8 mouse cellular contexts compared by ENCODE assay signal in genomic region chr10:60105391-60106145, GRCm38 (mm10). TPM values are rescaled to one million over a fixed set of nuclear protein-coding genes. Genes with fewer than 3 reads are reported as not detected.
A peak's percentile ranks its signal among the peaks of the same experiment; 100 is the strongest.
DNase-seq lines count a peak whose midpoint lies in the region; ATAC-seq lines count a peak whose summit lies in the region.

No protein-coding gene starts in this region.

- WGBS in limb, embryonic 15.5 days: 22% methylated on average over 20 of the region's 20 CpGs

- peak overlapping the region; percentile 99 for H3K4me2 ChIP-seq in limb, embryonic 15.5 days

- no peaks in the 10 kb centered on the region for H3K9me3 ChIP-seq in limb, embryonic 15.5 days

- peak; percentile 35; the same call in 1 of the 2 replicates for ATAC-seq in limb, embryonic 15.5 days (ENCODE audit: insufficient number of reproducible peaks, low FRiP score, low TSS enrichment, low read depth)
- ATAC-seq in erythroid progenitor cell, adult 5-6 weeks (replicated peaks; ENCODE audit: low FRiP score, poor library complexity, severe bottlenecking): no peak

- H3K4me3 ChIP-seq in limb, embryonic 15.5 days: peak overlapping the region; percentile 60

- peaks cover 43% of the 10 kb centered on the region for H3K27me3 ChIP-seq in limb, embryonic 15.5 days

- DNase-seq in cerebellum, adult 9-11 months: peak; percentile 53
- no peak for DNase-seq in cerebellum, adult 18-20 months
- DNase-seq in thymus, postnatal 4 days: peak; percentile 34
- DNase-seq in thymus, postnatal 14 days: no peak
- DNase-seq in right cerebral cortex, adult 2 months (ENCODE audit: low spot score in 2 of 2): no peak
- no peak for DNase-seq in frontal cortex, postnatal 25 days (ENCODE audit: low spot score in 2 of 2)

- no peak overlapping the region for H3K27ac ChIP-seq in limb, embryonic 15.5 days

- H3K4me1 ChIP-seq in limb, embryonic 15.5 days: peaks cover 38% of the 10 kb centered on the region

- no peak overlapping the region for H3K9ac ChIP-seq in limb, embryonic 15.5 days

- 0 out of 2 replicates have a peak, but pooled peaks cover 2% of the 10 kb centered on the region for H3K36me3 ChIP-seq in limb, embryonic 15.5 days

RNA-seq across cellular contexts. Expression of gene Spock2, which starts 0.5 kb away (rescaled TPM):
- polyA plus RNA-seq in limb, embryonic 15.5 days (2015; fragmentation: Nextera tagmentation; extraction: Ambion mirVana): 11.0 and 11.6 TPM in 2 replicates
- not detected in 2 replicates for total RNA-seq in erythroid progenitor cell, adult 5-6 weeks (2015; ENCODE audit: low replicate concordance)
- not detected in 2 replicates for total RNA-seq in erythroid progenitor cell, adult 5-6 weeks (2017; ENCODE audit: low replicate concordance)

Comparison
In these comparisons a context has a peak if more than half of its experiments do, and no peak if none do; other contexts are left out.
1. DNase-seq: peak in cerebellum, adult 9-11 months (single experiment) and thymus, postnatal 4 days (single experiment); none in cerebellum, adult 18-20 months (0 of 2), thymus, postnatal 14 days (single experiment), right cerebral cortex, adult 2 months (0 of 2) and frontal cortex, postnatal 25 days (0 of 2).